Mouse (Mus musculus): ENCODE results near the gene Lcn8.
"Not testable (repeated sequence)": the region's sequence is repeated elsewhere in the genome, so short reads cannot be mapped to it uniquely, and the experiment has no call there.

Gene Lcn8

GRCm38 (mm10) chr2:25666516-25666915, 13.6 kb downstream of the Lcn8 start:
- no peak for DNase-seq

GRCm38 (mm10) chr2:25676486-25676885, 23.6 kb downstream of the Lcn8 start, which contains the start of gene Lcn6:
Gene Lcn6 (plus strand): TSS chr2:25676786.
- DNase-seq: no peak

- no peak for DNase-seq
These were observed 26.6 kb downstream of the Lcn8 start for GRCm38 (mm10) chr2:25679559-25679958.

- DNase-seq: no peak
These were observed 29.5 kb downstream of the Lcn8 start, which contains the start of gene Lcn10 for GRCm38 (mm10) chr2:25682426-25682825. Gene Lcn10 (plus strand): TSS chr2:25682726.

- DNase-seq: no peak
These were observed 34.0 kb downstream of the Lcn8 start for GRCm38 (mm10) chr2:25686941-25687340.

GRCm38 (mm10) chr2:25694605-25695004, 41.7 kb downstream of the Lcn8 start:
- DNase-seq: peak; percentile 82 to 92

- no peak for DNase-seq
These were observed 44.0 kb downstream of the Lcn8 start for GRCm38 (mm10) chr2:25696951-25697350.

- no peak for DNase-seq
These were observed 45.8 kb downstream of the Lcn8 start for GRCm38 (mm10) chr2:25698696-25699095.

- not testable (repeated sequence) for DNase-seq
These were observed 46.8 kb downstream of the Lcn8 start, which contains the start of gene Obp2a for GRCm38 (mm10) chr2:25699743-25700142. Gene Obp2a (plus strand): TSS chr2:25700043.

GRCm38 (mm10) chr2:25701001-25701400, 48.1 kb downstream of the Lcn8 start:
- no peak for DNase-seq

- no peak for DNase-seq
These were observed 50.8 kb downstream of the Lcn8 start for GRCm38 (mm10) chr2:25703706-25704105.
